13 mouse cellular contexts compared by ENCODE assay signal in the genomic region with DNA sequence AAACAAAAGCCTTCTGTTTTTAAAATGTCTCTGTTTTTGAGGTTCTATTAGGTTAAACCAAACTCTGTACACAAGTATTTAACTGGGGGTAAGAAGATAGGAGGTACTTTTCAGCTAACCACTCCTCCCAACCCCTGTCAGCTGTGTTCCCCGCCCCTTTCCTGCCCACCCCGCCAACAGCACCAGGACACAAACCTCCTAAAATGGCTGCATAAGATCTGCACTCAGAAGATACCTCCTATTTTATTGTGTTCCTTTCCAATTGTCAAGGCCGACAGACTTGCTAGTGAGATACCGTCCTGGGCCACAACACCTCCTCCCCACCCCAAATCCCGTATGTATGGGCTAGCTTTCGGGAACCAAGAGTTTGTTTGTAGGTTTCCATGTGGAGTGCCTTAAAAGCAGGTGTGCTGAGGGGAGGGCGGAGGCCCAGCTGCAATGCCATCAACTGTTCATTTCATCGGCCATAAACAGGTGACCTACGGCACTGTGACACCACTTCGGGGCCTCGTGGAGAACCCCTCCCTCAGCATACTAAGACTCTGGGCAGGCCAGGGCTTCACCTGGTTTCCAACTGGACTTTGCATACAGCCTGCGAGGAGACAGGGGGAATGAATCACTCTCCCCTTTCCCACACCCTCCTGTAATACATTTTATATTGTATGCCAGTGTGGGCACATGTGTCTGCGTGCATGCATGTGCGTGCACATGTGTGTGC. TPM values are rescaled to one million over a fixed set of nuclear protein-coding genes. Genes with fewer than 3 reads are reported as not detected.
DNase-seq lines count a peak whose midpoint lies in the region; ATAC-seq and TF ChIP-seq lines count a peak whose summit lies in the region.
"Had no signal": no experiment of that assay in that cellular context is flagged by ENCODE, and none has a peak within 500 bp of the region (broad histone marks: within the 10 kb centered on the region; RNA-seq: fewer than 3 reads in every experiment).

No protein-coding gene starts in this region.

- no peaks in the 10 kb centered on the region for H3K9me3 ChIP-seq in heart, embryonic 10.5 days
- no peaks in the 10 kb centered on the region for H3K9me3 ChIP-seq in liver, embryonic 11.5 days (ENCODE audit: control insufficient read depth, low read length)
- no peaks in the 10 kb centered on the region for H3K9me3 ChIP-seq in liver, embryonic 12.5 days (replicated peaks)
- H3K9me3 ChIP-seq in MEL (replicated peaks; ENCODE audit: insufficient read depth, low read length) = no peaks in the 10 kb centered on the region
- H3K9me3 ChIP-seq: embryonic facial prominence, embryonic 10.5 days had no signal

- intact Hi-C loops in left cerebral cortex, postnatal 14 days (cut with DNase I) = loop anchor here (10.0 kb wide), 1 partner anchor 111 kb away; no protein-coding TSS in a partner anchor

- no peak for DNase-seq in heart, embryonic 10.5 days (ENCODE audit: low spot score)
- DNase-seq in heart, adult 11 months = no peak
- no peak for DNase-seq in liver, embryonic 11.5 days (ENCODE audit: low spot score)
- DNase-seq in MEL (ENCODE audit: low read depth, low spot score) = peak; percentile 60
- DNase-seq in naive thymus-derived CD4-positive, alpha-beta T cell, adult 2 months (ENCODE audit: low read depth) = peak; percentile 49
- DNase-seq in left cerebral cortex, postnatal 14 days (ENCODE audit: low spot score in 2 of 2) = no peak
- DNase-seq in right cerebral cortex, adult 2 months (ENCODE audit: low spot score in 2 of 2) = no peak
- DNase-seq: cerebellum, postnatal 10 days; right cerebral cortex, postnatal 14 days had no signal

- no peak overlapping the region for H3K9ac ChIP-seq in liver, embryonic 11.5 days (ENCODE audit: low read depth, low read length)
- H3K9ac ChIP-seq in liver, embryonic 12.5 days = no peak overlapping the region
- H3K9ac ChIP-seq in MEL (ENCODE audit: control insufficient read depth, low read depth, low read length, poor library complexity, severe bottlenecking) = no peak overlapping the region

- no peaks in the 10 kb centered on the region for H3K36me3 ChIP-seq in heart, embryonic 10.5 days
- no peaks in the 10 kb centered on the region; the same call in 1 of the 2 replicates for H3K36me3 ChIP-seq in liver, embryonic 11.5 days (ENCODE audit: control insufficient read depth, insufficient read depth, low read length)
- peaks cover 25% of the 10 kb centered on the region for H3K36me3 ChIP-seq in liver, embryonic 12.5 days
- peaks cover 0 to 7% of the 10 kb centered on the region in 2 experiments; a peak in 3 of 4 replicates for H3K36me3 ChIP-seq in MEL (ENCODE audit: control insufficient read depth in 1 of 2, insufficient read depth in 2 of 2, low read length in 2 of 2)
- H3K36me3 ChIP-seq: embryonic facial prominence, embryonic 10.5 days had no signal

- TF ChIP-seq EP300 in MEL (IDR thresholded peaks at IDR 0.05; ENCODE audit: low read depth in 1 of 2, low read length in 2 of 2) = peak in 1 of 2 experiments; percentile 74; a peak in 2 of 4 replicates

- TF ChIP-seq CTCF in MEL (IDR thresholded peaks at IDR 0.05 in 2 of 3, conservative IDR thresholded peaks at IDR 0.05 in 1 of 3; ENCODE audit: control insufficient read depth in 1 of 3, insufficient read depth in 1 of 3, low read depth in 2 of 3, low read length in 3 of 3, poor library complexity in 1 of 3, severe bottlenecking in 1 of 3) = no peak

- no peak for TF ChIP-seq RAD21 in MEL (IDR thresholded peaks at IDR 0.05; ENCODE audit: low read depth, low read length)

- ATAC-seq in liver, embryonic 11.5 days (replicated peaks; ENCODE audit: low FRiP score) = 0 out of 2 replicates have a peak, but pooled peaks have one; percentile 37
- ATAC-seq in liver, embryonic 12.5 days = no peak
- ATAC-seq: hindbrain, embryonic 16.5 days had no signal

- H3K27ac ChIP-seq in heart, embryonic 10.5 days = peak overlapping the region; percentile 8
- peak overlapping the region; percentile 22; the same call in 1 of the 2 replicates for H3K27ac ChIP-seq in liver, embryonic 11.5 days (ENCODE audit: low read depth, low read length)
- no peak overlapping the region; the same call in 1 of the 2 replicates for H3K27ac ChIP-seq in liver, embryonic 12.5 days
- H3K27ac ChIP-seq in MEL (ENCODE audit: control insufficient read depth, low read depth, low read length) = no peak overlapping the region
- H3K27ac ChIP-seq: embryonic facial prominence, embryonic 10.5 days; macrophage had no signal

- peaks cover 62% of the 10 kb centered on the region for H3K4me1 ChIP-seq in heart, embryonic 10.5 days
- peaks cover 37% of the 10 kb centered on the region for H3K4me1 ChIP-seq in liver, embryonic 11.5 days (replicated peaks; ENCODE audit: control insufficient read depth, insufficient read depth, low read length)
- H3K4me1 ChIP-seq in liver, embryonic 12.5 days = peaks cover 83% of the 10 kb centered on the region
- peaks cover 2 to 6% of the 10 kb centered on the region in 2 experiments; a peak in 3 of 4 replicates for H3K4me1 ChIP-seq in MEL (ENCODE audit: control insufficient read depth in 1 of 2, insufficient read depth in 2 of 2, low read length in 2 of 2)

- no peak for TF ChIP-seq POLR2A in MEL (IDR thresholded peaks at IDR 0.05; ENCODE audit: control insufficient read depth in 1 of 2, insufficient read depth in 1 of 2, low read depth in 1 of 2, low read length in 2 of 2, poor library complexity in 1 of 2)

- no peaks in the 10 kb centered on the region for H3K27me3 ChIP-seq in heart, embryonic 10.5 days (ENCODE audit: insufficient read depth, poor library complexity, severe bottlenecking)
- no peaks in the 10 kb centered on the region for H3K27me3 ChIP-seq in liver, embryonic 11.5 days (replicated peaks; ENCODE audit: control insufficient read depth, insufficient read depth, low read length)
- H3K27me3 ChIP-seq in liver, embryonic 12.5 days (replicated peaks) = no peaks in the 10 kb centered on the region
- H3K27me3 ChIP-seq in MEL (ENCODE audit: control insufficient read depth in 1 of 2, insufficient read depth in 2 of 2, low read length in 2 of 2) = no peaks in the 10 kb centered on the region

- no peak overlapping the region for H3K4me2 ChIP-seq in liver, embryonic 11.5 days
- no peak overlapping the region for H3K4me2 ChIP-seq in liver, embryonic 12.5 days

- H3K4me3 ChIP-seq in heart, embryonic 10.5 days = no peak overlapping the region
- no peak overlapping the region for H3K4me3 ChIP-seq in liver, embryonic 11.5 days (ENCODE audit: low read depth, low read length)
- H3K4me3 ChIP-seq in liver, embryonic 12.5 days = no peak overlapping the region
- H3K4me3 ChIP-seq in MEL (ENCODE audit: control insufficient read depth in 1 of 2, insufficient read depth in 1 of 2, low read depth in 2 of 2, low read length in 2 of 2) = no peak overlapping the region
- H3K4me3 ChIP-seq: embryonic facial prominence, embryonic 10.5 days had no signal

- H3K79me2 ChIP-seq in MEL (ENCODE audit: control insufficient read depth, insufficient read depth, low read length, poor library complexity) = peaks cover 27% of the 10 kb centered on the region; the same call in 1 of the 2 replicates

- whole genome bisulfite sequencing in heart, embryonic 10.5 days = 84% methylated on average over 14 of the region's 14 CpGs
- WGBS in liver, embryonic 11.5 days = 79% methylated on average over 14 of the region's 14 CpGs
- WGBS in liver, embryonic 12.5 days (ENCODE audit: insufficient replicate concordance) = 67% methylated on average over 14 of the region's 14 CpGs

TF ChIP-seq in MEL, 35 proteins besides CTCF, POLR2A, EP300 and RAD21 (continues in another document):
- TF ChIP-seq E2F4 (IDR thresholded peaks at IDR 0.05; ENCODE audit: borderline replicate concordance, low read depth, low read length) (no peak), BHLHE40 (IDR thresholded peaks at IDR 0.05; ENCODE audit: borderline replicate concordance, low read depth, low read length) (no peak), GABPA (IDR thresholded peaks at IDR 0.05; ENCODE audit: low read depth, low read length) (no peak), ZMIZ1 (IDR thresholded peaks at IDR 0.05; ENCODE audit: low read depth, low read length) (no peak), MAZ (IDR thresholded peaks at IDR 0.05; ENCODE audit: low read depth, low read length) (no peak), USF1 (IDR thresholded peaks at IDR 0.05; ENCODE audit: low read depth, low read length) (no peak), ZKSCAN1 (IDR thresholded peaks at IDR 0.05; ENCODE audit: low read depth, low read length) (no peak), ETS1 (IDR thresholded peaks at IDR 0.05; ENCODE audit: low read depth, low read length) (peak; percentile 38), POLR2AphosphoS5 (IDR thresholded peaks at IDR 0.05; ENCODE audit: borderline replicate concordance, low read depth, low read length) (no peak), CHD1 (IDR thresholded peaks at IDR 0.05; ENCODE audit: low read depth, low read length) (no peak), TCF12 (IDR thresholded peaks at IDR 0.05; ENCODE audit: low read depth, low read length) (peak; percentile 84), SMC3 (IDR thresholded peaks at IDR 0.05; ENCODE audit: low read depth, low read length) (no peak), POLR2AphosphoS2 (IDR thresholded peaks at IDR 0.05; ENCODE audit: low read length) (no peak), TAL1 (IDR thresholded peaks at IDR 0.05; ENCODE audit: low read length) (peak; percentile 40), MXI1 (IDR thresholded peaks at IDR 0.05; ENCODE audit: low read depth, low read length) (no peak), UBTF (IDR thresholded peaks at IDR 0.05; ENCODE audit: borderline replicate concordance, insufficient read depth, low read depth, low read length) (no peak), MYC (IDR thresholded peaks at IDR 0.05; ENCODE audit: low read depth, low read length) (no peak), USF2 (IDR thresholded peaks at IDR 0.05; ENCODE audit: borderline replicate concordance in 1 of 2, insufficient read depth in 1 of 2, low read depth in 1 of 2, low read length in 2 of 2) (no peak), KAT2A (conservative IDR thresholded peaks at IDR 0.05; ENCODE audit: low read depth, low read length) (no peak), MEF2A (IDR thresholded peaks at IDR 0.05; ENCODE audit: extremely low read depth, insufficient replicate concordance, low read depth, low read length, poor library complexity, severe bottlenecking) (no peak), MAFK (IDR thresholded peaks at IDR 0.05; ENCODE audit: borderline replicate concordance, low read depth, low read length) (no peak)

RNA-seq across cellular contexts. Expression of a gene that starts 9.2 kb away (rescaled TPM):
- 121 and 125 TPM in 2 replicates for polyA plus RNA-seq in heart, embryonic 10.5 days (2016; fragmentation: Nextera tagmentation; extraction: Ambion mirVana)
- 96.2 and 97.3 TPM in 2 replicates for polyA plus RNA-seq in liver, embryonic 11.5 days (2014; fragmentation: Nextera tagmentation; extraction: Ambion mirVana)
- polyA plus RNA-seq in liver, embryonic 12.5 days (2016; fragmentation: Nextera tagmentation; extraction: Ambion mirVana) = 67.9 and 72.4 TPM in 2 replicates
- total RNA-seq in MEL (2012; rRNA removed) = 43.0 and 48.7 TPM in 2 replicates
- polyA plus RNA-seq in MEL (2012; ENCODE audit: insufficient read depth in 1 of 2, insufficient read length in 2 of 2, low read depth in 1 of 2, low replicate concordance in 2 of 2, missing spikeins in 1 of 2) = 10 to 100 TPM in 1 of 2 experiments, not detected in 1; 88.7 TPM
- 10 to 100 TPM; 43.6 to 47.9 TPM for total RNA-seq in left cerebral cortex, postnatal 14 days (2021)

Comparison
In these comparisons a context has a peak if more than half of its experiments do, and no peak if none do; other contexts are left out.
1. H3K27ac ChIP-seq: peak in heart, embryonic 10.5 days (single experiment) and liver, embryonic 11.5 days (single experiment); none in liver, embryonic 12.5 days (single experiment) and MEL (single experiment).
2. DNase-seq: peak in MEL (single experiment) and naive thymus-derived CD4-positive, alpha-beta T cell, adult 2 months (single experiment); none in heart, embryonic 10.5 days (single experiment), heart, adult 11 months (single experiment), liver, embryonic 11.5 days (single experiment), left cerebral cortex, postnatal 14 days (0 of 2) and right cerebral cortex, adult 2 months (0 of 2).